Mouse (Mus musculus) heart, embryonic 13.5 days (tissue): ENCODE results near the gene Zc3hav1l. TPM values are rescaled to one million over a fixed set of nuclear protein-coding genes. Genes with fewer than 3 reads are reported as not detected.

Experiments
- ATAC-seq: fragments of 200-750 bp; cut with Nextera tagmentation; 2 replicates; pipeline ENCODE4 v1.8.0; 2017; ENCODE audit warnings: moderate TSS enrichment; ENCODE audit not compliant: insufficient number of reproducible peaks, low FRiP score, low TSS enrichment; ENCODE audit errors: extremely low read depth
- H3K27ac ChIP-seq: fragments of 300-500 bp; sonication (generic); replicated peaks from 2 replicates; pipeline ENCODE4 v1.5.1; 2015; ENCODE audit warnings: moderate library complexity, mild to moderate bottlenecking, inconsistent platforms
- H3K27me3 ChIP-seq: fragments of 300-500 bp; sonication (generic); replicated peaks from 2 replicates; pipeline ENCODE4 v1.6.1; 2015; ENCODE audit warnings: mild to moderate bottlenecking, inconsistent platforms
- H3K36me3 ChIP-seq: fragments of 300-500 bp; sonication (generic); 2 replicates; pipeline ENCODE4 v1.6.1; 2015; ENCODE audit warnings: mild to moderate bottlenecking, inconsistent platforms
- H3K4me1 ChIP-seq: fragments of 300-500 bp; sonication (generic); 2 replicates; pipeline ENCODE4 v1.6.1; 2015; ENCODE audit warnings: inconsistent platforms
- H3K4me2 ChIP-seq: fragments of 300-500 bp; sonication (generic); 2 replicates; pipeline ENCODE4 v1.6.1; 2015; ENCODE audit warnings: inconsistent platforms, mild to moderate bottlenecking, moderate library complexity
- H3K4me3 ChIP-seq: fragments of 300-500 bp; sonication (generic); 2 replicates; pipeline ENCODE4 v1.5.1; 2015; ENCODE audit warnings: moderate library complexity, mild to moderate bottlenecking, inconsistent platforms
- H3K9ac ChIP-seq: fragments of 300-500 bp; sonication (generic); 2 replicates; pipeline ENCODE4 v1.6.1; 2015; ENCODE audit warnings: inconsistent platforms, mild to moderate bottlenecking, moderate library complexity
- H3K9me3 ChIP-seq: fragments of 300-500 bp; sonication (generic); 2 replicates; pipeline ENCODE4 v1.6.1; 2016; ENCODE audit warnings: inconsistent platforms
- WGBS: fragments of 180-500 bp; shearing (Covaris S2); methylation state at CpG from one replicate; pipeline ENCODE4 v1.1.7; 2015; ENCODE audit warnings: mixed read lengths; 5-methylcytosine and 5-hydroxymethylcytosine counted together
- polyA plus RNA-seq: library from polyadenylated mRNA; unstranded; fragments of >200 nt; fragmentation: Nextera tagmentation; extraction: Ambion mirVana; gene quantifications from 2 replicates; pipeline ENCODE4 v1.2.1, GENCODE M21; 2015

Gene Zc3hav1l
- polyA plus RNA-seq, 1 experiment from 2014 or later, result 8.0 TPM

GRCm38 (mm10) chr6:38264466-38264865, 34.6 kb downstream of the Zc3hav1l start:
- H3K9me3 ChIP-seq, result no peaks in the 10 kb centered on the region
- ATAC-seq, result no peak
- H3K27me3 ChIP-seq, result no peaks in the 10 kb centered on the region
- no peak overlapping the region for H3K27ac ChIP-seq
- H3K36me3 ChIP-seq, result no peaks in the 10 kb centered on the region
- WGBS, result 70% methylated on average over 7 of the region's 7 CpGs
- no peak overlapping the region for H3K9ac ChIP-seq
- no peak overlapping the region for H3K4me3 ChIP-seq
- H3K4me1 ChIP-seq, result 0 out of 2 replicates have a peak, but pooled peaks cover 4% of the 10 kb centered on the region
- no peak overlapping the region for H3K4me2 ChIP-seq

- Histone ChIP-seq H3K27ac (no peak overlapping the region), H3K4me1 (0 out of 2 replicates have a peak, but pooled peaks cover 4% of the 10 kb centered on the region), H3K4me2 (no peak overlapping the region), H3K36me3 (no peaks in the 10 kb centered on the region), H3K9me3 (no peaks in the 10 kb centered on the region), H3K27me3 (no peaks in the 10 kb centered on the region), H3K9ac (no peak overlapping the region), H3K4me3 (no peak overlapping the region)
- ATAC-seq, result no peak
- 53% methylated on average over 5 of the region's 5 CpGs for WGBS
Observed at GRCm38 (mm10) chr6:38263393-38264159, 35.5 kb downstream of the Zc3hav1l start.

GRCm38 (mm10) chr6:38261877-38262276, 37.2 kb downstream of the Zc3hav1l start:
- Histone ChIP-seq H3K9ac (no peak overlapping the region), H3K36me3 (no peaks in the 10 kb centered on the region), H3K4me2 (no peak overlapping the region), H3K9me3 (no peaks in the 10 kb centered on the region), H3K27ac (no peak overlapping the region), H3K4me1 (0 out of 2 replicates have a peak, but pooled peaks cover 4% of the 10 kb centered on the region), H3K27me3 (no peaks in the 10 kb centered on the region), H3K4me3 (no peak overlapping the region)
- 64% methylated on average over 4 of the region's 4 CpGs for WGBS
- no peak for ATAC-seq

GRCm38 (mm10) chr6:38257506-38257905, 41.6 kb downstream of the Zc3hav1l start:
- Histone ChIP-seq H3K4me1 (peaks cover 10% of the 10 kb centered on the region), H3K27me3 (no peaks in the 10 kb centered on the region), H3K4me2 (no peak overlapping the region), H3K4me3 (no peak overlapping the region), H3K36me3 (no peaks in the 10 kb centered on the region), H3K27ac (no peak overlapping the region), H3K9me3 (no peaks in the 10 kb centered on the region), H3K9ac (no peak overlapping the region)
- WGBS, result 93% methylated on average over 8 of the region's 8 CpGs
- ATAC-seq, result no peak

- no peak overlapping the region for H3K9ac ChIP-seq
- H3K4me2 ChIP-seq, result no peak overlapping the region
- no peaks in the 10 kb centered on the region for H3K9me3 ChIP-seq
- H3K36me3 ChIP-seq, result no peaks in the 10 kb centered on the region
- H3K4me3 ChIP-seq, result no peak overlapping the region
- ATAC-seq, result no peak
- H3K27ac ChIP-seq, result no peak overlapping the region
- 60% methylated on average over 4 of the region's 4 CpGs for WGBS
- H3K27me3 ChIP-seq, result no peaks in the 10 kb centered on the region; the same call in 1 of the 2 replicates
- peaks cover 17% of the 10 kb centered on the region for H3K4me1 ChIP-seq
Observed at GRCm38 (mm10) chr6:38256793-38257192, 42.3 kb downstream of the Zc3hav1l start.

- no peaks in the 10 kb centered on the region for H3K36me3 ChIP-seq
- H3K4me1 ChIP-seq, result peaks cover 18% of the 10 kb centered on the region
- no peak overlapping the region for H3K4me3 ChIP-seq
- H3K27ac ChIP-seq, result no peak overlapping the region
- no peak overlapping the region for H3K9ac ChIP-seq
- WGBS, result 58% methylated on average over 2 of the region's 2 CpGs
- H3K27me3 ChIP-seq, result no peaks in the 10 kb centered on the region; the same call in 1 of the 2 replicates
- H3K9me3 ChIP-seq, result no peaks in the 10 kb centered on the region
- no peak overlapping the region for H3K4me2 ChIP-seq
- ATAC-seq, result no peak
Observed at GRCm38 (mm10) chr6:38255794-38256193, 43.3 kb downstream of the Zc3hav1l start.

- Histone ChIP-seq H3K4me3 (peak within 1 kb of the TSS; percentile 81), H3K9ac (peak within 1 kb of the TSS; percentile 92), H3K27ac (peak within 1 kb of the TSS; percentile 73), H3K4me1 (peaks cover 18% of the 10 kb centered on the region), H3K36me3 (no peaks in the 10 kb centered on the region), H3K4me2 (peak within 1 kb of the TSS; percentile 93), H3K27me3 (no peaks in the 10 kb centered on the region; the same call in 1 of the 2 replicates), H3K9me3 (no peaks in the 10 kb centered on the region)
- peak; percentile 90 for ATAC-seq
- under 1% methylated on average over 78 of the region's 118 CpGs for WGBS
Observed at GRCm38 (mm10) chr6:38253736-38254641, 45.1 kb downstream of the Zc3hav1l start, which contains the start of gene D630045J12Rik. Gene D630045J12Rik, minus strand, starts transcription at chr6:38254009.

- no peaks in the 10 kb centered on the region for H3K9me3 ChIP-seq
- H3K27ac ChIP-seq, result peak overlapping the region; percentile 62
- peak overlapping the region; percentile 92 for H3K9ac ChIP-seq
- WGBS, result 16% methylated on average over 19 of the region's 19 CpGs
- no peaks in the 10 kb centered on the region; the same call in 1 of the 2 replicates for H3K27me3 ChIP-seq
- peaks cover 18% of the 10 kb centered on the region for H3K4me1 ChIP-seq
- H3K4me3 ChIP-seq, result peak overlapping the region; percentile 81
- H3K4me2 ChIP-seq, result peak overlapping the region; percentile 93
- no peak for ATAC-seq
- H3K36me3 ChIP-seq, result no peaks in the 10 kb centered on the region
Observed at GRCm38 (mm10) chr6:38252766-38253735, 46.0 kb downstream of the Zc3hav1l start.

- Histone ChIP-seq H3K9ac (peak overlapping the region; percentile 92), H3K4me1 (peaks cover 18% of the 10 kb centered on the region), H3K27ac (no peak overlapping the region), H3K4me2 (peak overlapping the region; percentile 93), H3K36me3 (no peaks in the 10 kb centered on the region), H3K27me3 (no peaks in the 10 kb centered on the region; the same call in 1 of the 2 replicates), H3K9me3 (no peaks in the 10 kb centered on the region), H3K4me3 (peak overlapping the region; percentile 81; the same call in 1 of the 2 replicates)
- WGBS, result 76% methylated on average over 10 of the region's 10 CpGs
- ATAC-seq, result no peak
Observed at GRCm38 (mm10) chr6:38252139-38252538, 46.9 kb downstream of the Zc3hav1l start.

GRCm38 (mm10) chr6:38251464-38251863, 47.6 kb downstream of the Zc3hav1l start:
- no peak overlapping the region for H3K4me2 ChIP-seq
- no peaks in the 10 kb centered on the region for H3K9me3 ChIP-seq
- ATAC-seq, result no peak
- H3K4me3 ChIP-seq, result no peak overlapping the region
- no peak overlapping the region for H3K9ac ChIP-seq
- peaks cover 18% of the 10 kb centered on the region for H3K4me1 ChIP-seq
- H3K27me3 ChIP-seq, result no peaks in the 10 kb centered on the region; the same call in 1 of the 2 replicates
- no peak overlapping the region for H3K27ac ChIP-seq
- 53% methylated on average over 4 of the region's 4 CpGs for WGBS
- no peaks in the 10 kb centered on the region for H3K36me3 ChIP-seq
